Mouse (Mus musculus) lung, adult 2 months (tissue): ENCODE measurements at regions not wholly inside any gene's neighbourhood (a gene's known extent, or its start where the extent isn't known, plus 50 kb on each side); places are given as distances from the start of the nearest gene placed in this dataset.

Experiments
- CTCF ChIP-seq: fragments of 200-500 bp; IDR thresholded peaks from 2 replicates; pipeline ENCODE4 v1.5.1; 2011; ENCODE audit warnings: mild to moderate bottlenecking, low read length, control low read depth; ENCODE audit not compliant: insufficient read depth
- POLR2A ChIP-seq: fragments of 200-500 bp; IDR thresholded peaks from 2 replicates; pipeline ENCODE4 v1.6.1; 2011; ENCODE audit warnings: low read depth, mild to moderate bottlenecking, control low read depth, low read length, borderline replicate concordance; ENCODE audit errors: extremely low read depth

- TF ChIP-seq CTCF: no peak
- no peak for TF ChIP-seq POLR2A
These were observed 511.9 kb downstream of the Kcnj2 start for GRCm38 (mm10) chr11:111577883-111578282.
